Mouse (Mus musculus) C2C12 (cell line): ENCODE data around the gene Alkbh3.

Experiments used
- CEBPB ChIP-seq: IDR thresholded peaks from one replicate; pipeline ENCODE4 v1.6.1; 2011; ENCODE audit warnings: low read depth, mild to moderate bottlenecking, control low read depth, moderate library complexity
- CTCF ChIP-seq: IDR thresholded peaks from one replicate; pipeline ENCODE4 v1.5.1; 2011; ENCODE audit not compliant: control insufficient read depth, insufficient read depth, insufficient read length
- MAX ChIP-seq: IDR thresholded peaks from one replicate; pipeline ENCODE4 v1.6.1; 2011; ENCODE audit warnings: mild to moderate bottlenecking, control low read depth
- MYOG ChIP-seq: IDR thresholded peaks from one replicate; pipeline ENCODE4 v1.6.1; 2011; ENCODE audit not compliant: control insufficient read depth, insufficient read length; ENCODE audit errors: extremely low read depth
- USF1 ChIP-seq: IDR thresholded peaks from one replicate; pipeline ENCODE4 v1.6.1; 2011; ENCODE audit warnings: low read depth, mild to moderate bottlenecking, control low read depth, moderate library complexity

DNA sequence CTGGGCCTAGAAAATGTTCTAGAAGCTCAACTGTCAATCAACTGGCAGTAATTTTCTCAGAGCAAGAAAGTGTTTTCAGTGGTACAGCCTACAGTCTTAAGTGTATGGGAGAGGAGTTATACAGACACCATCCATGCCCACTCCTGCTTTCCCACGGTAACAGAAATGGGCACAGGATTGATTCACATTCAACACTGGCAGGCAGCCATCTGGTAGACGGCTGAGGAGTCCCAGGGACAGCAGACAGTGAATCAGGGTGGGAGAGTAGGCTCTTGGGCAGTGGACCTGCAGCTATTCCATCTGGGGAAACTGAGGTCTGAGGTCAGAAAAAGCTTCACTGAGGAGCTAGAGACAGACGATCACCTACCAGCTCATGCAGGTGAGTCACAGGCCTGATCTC is 39.0 kb downstream of the Alkbh3 start:
- no peak for TF ChIP-seq CTCF
- TF ChIP-seq MAX, result no peak
- TF ChIP-seq USF1, result no peak
- TF ChIP-seq MYOG, result no peak
- no peak for TF ChIP-seq CEBPB
